Mouse (Mus musculus) small intestine, adult 2 months (tissue): ENCODE measurements around the gene Snf8.

Source experiments
- CTCF ChIP-seq: fragments of 200-500 bp; IDR thresholded peaks from 2 replicates; pipeline ENCODE4 v1.5.1; 2012; ENCODE audit warnings: low read depth, mild to moderate bottlenecking, control low read depth, inconsistent platforms, low read length, moderate library complexity, mixed read lengths; ENCODE audit not compliant: insufficient replicate concordance, insufficient read length; ENCODE audit errors: extremely low read depth
- POLR2A ChIP-seq: fragments of 200-500 bp; IDR thresholded peaks from 2 replicates; pipeline ENCODE4 v1.6.1; 2012; ENCODE audit warnings: low read depth, mild to moderate bottlenecking, control low read depth, inconsistent platforms, low read length, moderate library complexity

GRCm38 (mm10) chr11:96075177-96075508, 40.5 kb downstream of the Snf8 start:
- TF ChIP-seq CTCF (no peak), POLR2A (no peak)
